Mouse (Mus musculus) MEL (cell line): ENCODE data around the gene Epb41. TPM values are rescaled to one million over a fixed set of nuclear protein-coding genes. Genes with fewer than 3 reads are reported as not detected.
A peak's percentile ranks its signal among the peaks of the same experiment; 100 is the strongest.

Experiments
- DNase-seq: peaks from one replicate; pipeline ENCODE4 v3.0.0; 2011; ENCODE audit warnings: low read depth, low spot score
- H3K27ac ChIP-seq: 2 replicates; pipeline ENCODE4 v1.5.1; 2012; ENCODE audit warnings: low read depth, mild to moderate bottlenecking, control low read depth, low read length, moderate library complexity; ENCODE audit not compliant: control insufficient read depth
- H3K27me3 ChIP-seq, 2 experiments: fragments of 150-350 bp in 1 of 2; sonication (generic) in 1 of 2; 2 replicates each; pipeline ENCODE4 v1.6.1; 2012; ENCODE audit warnings: low read length in 2 of 2, mild to moderate bottlenecking in 2 of 2, improper control_type of control experiment in 1 of 2, moderate library complexity in 1 of 2; ENCODE audit not compliant: insufficient read depth in 2 of 2, control insufficient read depth in 1 of 2
- H3K36me3 ChIP-seq, 2 experiments: 2 replicates each; pipeline ENCODE4 v1.6.1; 2012 to 2014; ENCODE audit warnings: low read length in 2 of 2, improper control_type of control experiment in 1 of 2, inconsistent platforms in 1 of 2, mild to moderate bottlenecking in 1 of 2; ENCODE audit not compliant: insufficient read depth in 2 of 2, control insufficient read depth in 1 of 2
- H3K4me1 ChIP-seq, 2 experiments: fragments of 150-350 bp in 1 of 2; sonication (generic) in 1 of 2; 2 replicates each; pipeline ENCODE4 v1.6.1; 2012; ENCODE audit warnings: low read length in 2 of 2, improper control_type of control experiment in 1 of 2, mild to moderate bottlenecking in 1 of 2; ENCODE audit not compliant: insufficient read depth in 2 of 2, control insufficient read depth in 1 of 2
- H3K4me3 ChIP-seq, 2 experiments: fragments of 150-350 bp in 1 of 2; sonication (generic) in 1 of 2; 2 replicates each; pipeline ENCODE4 v1.5.1; 2012; ENCODE audit warnings: low read depth in 2 of 2, low read length in 2 of 2, mild to moderate bottlenecking in 2 of 2, moderate library complexity in 2 of 2, control low read depth in 1 of 2, improper control_type of control experiment in 1 of 2; ENCODE audit not compliant: control insufficient read depth in 1 of 2, insufficient read depth in 1 of 2
- H3K79me2 ChIP-seq: 2 replicates; pipeline ENCODE4 v1.6.1; 2012; ENCODE audit warnings: mild to moderate bottlenecking, low read length, moderate library complexity; ENCODE audit not compliant: control insufficient read depth, poor library complexity, insufficient read depth
- H3K9ac ChIP-seq: 2 replicates; pipeline ENCODE4 v1.6.1; 2012; ENCODE audit warnings: low read depth, mild to moderate bottlenecking, control low read depth, low read length, moderate library complexity; ENCODE audit not compliant: control insufficient read depth, poor library complexity, severe bottlenecking
- H3K9me3 ChIP-seq: fragments of 150-350 bp; sonication (generic); replicated peaks from 2 replicates; pipeline ENCODE4 v1.6.1; 2012; ENCODE audit warnings: mild to moderate bottlenecking, low read length, improper control_type of control experiment, moderate library complexity; ENCODE audit not compliant: insufficient read depth
- CHD2 ChIP-seq: IDR thresholded peaks from 2 replicates; pipeline ENCODE4 v1.6.1; 2011; ENCODE audit warnings: low read length, improper control_type of control experiment
- ELF1 ChIP-seq: IDR thresholded peaks from 2 replicates; pipeline ENCODE4 v1.6.1; 2014; ENCODE audit warnings: low read depth, mild to moderate bottlenecking, inconsistent platforms, low read length, improper control_type of control experiment, moderate library complexity
- ETS1 ChIP-seq: IDR thresholded peaks from 2 replicates; pipeline ENCODE4 v1.6.1; 2012; ENCODE audit warnings: low read depth, mild to moderate bottlenecking, inconsistent platforms, low read length, improper control_type of control experiment, moderate library complexity
- GATA1 ChIP-seq: IDR thresholded peaks from 2 replicates; pipeline ENCODE4 v1.6.1; 2011; ENCODE audit warnings: low read depth, low read length, improper control_type of control experiment
- MAX ChIP-seq: IDR thresholded peaks from 2 replicates; pipeline ENCODE4 v1.6.1; 2011; ENCODE audit warnings: low read length, improper control_type of control experiment
- MYB ChIP-seq: IDR thresholded peaks from 2 replicates; pipeline ENCODE4 v1.6.1; 2011; ENCODE audit warnings: mild to moderate bottlenecking, low read depth, low read length, improper control_type of control experiment
- POLR2A ChIP-seq, 2 experiments: IDR thresholded peaks; 2 replicates each; pipeline ENCODE4 v1.6.1; 2011 to 2012; ENCODE audit warnings: low read length in 2 of 2, mild to moderate bottlenecking in 2 of 2, control low read depth in 1 of 2, improper control_type of control experiment in 1 of 2, low read depth in 1 of 2, moderate library complexity in 1 of 2; ENCODE audit not compliant: control insufficient read depth in 1 of 2, insufficient read depth in 1 of 2, poor library complexity in 1 of 2
- RCOR1 ChIP-seq: IDR thresholded peaks from 2 replicates; pipeline ENCODE4 v1.6.1; 2012; ENCODE audit warnings: low read depth, mild to moderate bottlenecking, inconsistent platforms, low read length, improper control_type of control experiment
- SIN3A ChIP-seq: IDR thresholded peaks from 2 replicates; pipeline ENCODE4 v1.6.1; 2012; ENCODE audit warnings: low read length, improper control_type of control experiment, inconsistent platforms
- SMC3 ChIP-seq: IDR thresholded peaks from 2 replicates; pipeline ENCODE4 v1.6.1; 2011; ENCODE audit warnings: low read depth, low read length, improper control_type of control experiment
- TAL1 ChIP-seq: IDR thresholded peaks from 2 replicates; pipeline ENCODE4 v1.6.1; 2012; ENCODE audit warnings: mild to moderate bottlenecking, inconsistent platforms, low read length, moderate library complexity, mixed read lengths
- TCF12 ChIP-seq: IDR thresholded peaks from 2 replicates; pipeline ENCODE4 v1.6.1; 2014; ENCODE audit warnings: low read depth, mild to moderate bottlenecking, inconsistent platforms, low read length, improper control_type of control experiment, moderate library complexity
- USF2 ChIP-seq, 2 experiments: IDR thresholded peaks; 2 replicates each; pipeline ENCODE4 v1.6.1; 2011 to 2012; ENCODE audit warnings: improper control_type of control experiment in 2 of 2, low read length in 2 of 2, borderline replicate concordance in 1 of 2, inconsistent platforms in 1 of 2, low read depth in 1 of 2, mild to moderate bottlenecking in 1 of 2; ENCODE audit not compliant: insufficient read depth in 1 of 2
- ZC3H11A ChIP-seq: IDR thresholded peaks from 2 replicates; pipeline ENCODE4 v1.6.1; 2012; ENCODE audit warnings: low read depth, mild to moderate bottlenecking, inconsistent platforms, low read length, improper control_type of control experiment
- ZMIZ1 ChIP-seq: IDR thresholded peaks from 2 replicates; pipeline ENCODE4 v1.6.1; 2012; ENCODE audit warnings: low read depth, mild to moderate bottlenecking, inconsistent platforms, low read length, improper control_type of control experiment, moderate library complexity
- polyA plus RNA-seq, 2 experiments: library from polyadenylated mRNA; stranded (reverse) in 1 of 2; unstranded in 1 of 2; fragments of >175 nt in 1 of 2; fragments of >200 nt in 1 of 2; gene quantifications; 2 replicates each; pipeline versions ENCODE4 v1.2.1 to v1.2.4; 2012; ENCODE audit warnings: low replicate concordance in 2 of 2, low read depth in 1 of 2; ENCODE audit not compliant: insufficient read length in 2 of 2, insufficient read depth in 1 of 2, missing spikeins in 1 of 2
- total RNA-seq: library from RNA; depleted of rRNA; stranded (reverse); fragments of 300-350 nt; gene quantifications from 2 replicates; pipeline ENCODE4 v1.2.3, GENCODE M21; 2012; rRNA removed

Gene Epb41
- total and polyA plus RNA-seq, 3 experiments: 36.5 to 115 (median 44.3) TPM

- TF ChIP-seq SMC3 (no peak), USF2 (IDR thresholded peaks at IDR 0.05; ENCODE audit: borderline replicate concordance in 1 of 2, insufficient read depth in 1 of 2, low read depth in 1 of 2, low read length in 2 of 2) (no peak), MYB (no peak), ETS1 (no peak), ZMIZ1 (no peak), TCF12 (no peak), ELF1 (no peak)
- Histone ChIP-seq H3K36me3 (peaks cover 0 to 37% of the 10 kb centered on the region in 2 experiments; a peak in 2 of 4 replicates), H3K4me1 (peaks cover 11 to 18% of the 10 kb centered on the region in 2 experiments; a peak in 3 of 4 replicates), H3K79me2 (peaks cover 64% of the 10 kb centered on the region), H3K27me3 (no peaks in the 10 kb centered on the region), H3K9ac (peak overlapping the region; percentile 100), H3K27ac (peak overlapping the region; percentile 85), H3K4me3 (peak overlapping the region; percentile 58 to 82), H3K9me3 (no peaks in the 10 kb centered on the region)
- DNase-seq: no peak
These were observed 200.6 kb downstream of the Epb41 start for GRCm38 (mm10) chr4:131874567-131874966.

GRCm38 (mm10) chr4:131874169-131874536 is 201.0 kb downstream of the Epb41 start:
- no peaks in the 10 kb centered on the region for H3K9me3 ChIP-seq
- no peaks in the 10 kb centered on the region for H3K27me3 ChIP-seq
- peak; percentile 75 for DNase-seq
- peak overlapping the region; percentile 100 for H3K9ac ChIP-seq
- H3K4me3 ChIP-seq: peak overlapping the region; percentile 58 to 82
- peaks cover 0 to 38% of the 10 kb centered on the region in 2 experiments; a peak in 2 of 4 replicates for H3K36me3 ChIP-seq
- H3K79me2 ChIP-seq: peaks cover 60% of the 10 kb centered on the region
- TF ChIP-seq ZC3H11A: no peak
- TF ChIP-seq TAL1: peak; percentile 22; the same call in 1 of the 2 replicates
- peak; percentile 55 for TF ChIP-seq MAX
- no peak for TF ChIP-seq CHD2
- TF ChIP-seq RCOR1: no peak
- TF ChIP-seq POLR2A (IDR thresholded peaks at IDR 0.05; ENCODE audit: control insufficient read depth in 1 of 2, insufficient read depth in 1 of 2, low read depth in 1 of 2, low read length in 2 of 2, poor library complexity in 1 of 2): peak in 1 of 2 experiments; percentile 60; a peak in 1 of 4 replicates
- peak; percentile 29; the same call in 1 of the 2 replicates for TF ChIP-seq GATA1
- peak; percentile 38 for TF ChIP-seq SIN3A
- peaks cover 11 to 20% of the 10 kb centered on the region in 2 experiments; a peak in 3 of 4 replicates for H3K4me1 ChIP-seq
- H3K27ac ChIP-seq: peak overlapping the region; percentile 85

Other genes with a start within 250 kb of the Epb41 start
- 3.1 and 3.4 TPM in 2 replicates for gene Ptpru, start 237.0 kb downstream of the Epb41 start, total RNA-seq
- gene Ptpru, start 237.0 kb downstream of the Epb41 start, polyA plus RNA-seq: 1 to 10 TPM in 1 of 2 experiments, not detected in 1; 6.8 TPM
- gene Mecr, start 231.9 kb downstream of the Epb41 start, total RNA-seq: 71.5 and 92.1 TPM in 2 replicates
- 100 to 1,000 TPM in 1 of 2 experiments, not detected in 1; 137 TPM for gene Mecr, start 231.9 kb downstream of the Epb41 start, polyA plus RNA-seq
- 53.7 and 60.2 TPM in 2 replicates for gene Srsf4, start 201.7 kb downstream of the Epb41 start, total RNA-seq
- 100 to 1,000 TPM in 1 of 2 experiments, not detected in 1; 163 TPM for gene Srsf4, start 201.7 kb downstream of the Epb41 start, polyA plus RNA-seq
- gene Tmem200b, start 153.6 kb downstream of the Epb41 start, total RNA-seq: not detected in 2 replicates
- not detected for gene Tmem200b, start 153.6 kb downstream of the Epb41 start, polyA plus RNA-seq
- 0.29 and 0.46 TPM in 2 replicates for gene Gm10300, start 624 bp downstream of the Epb41 start, total RNA-seq
- gene Gm10300, start 624 bp downstream of the Epb41 start, polyA plus RNA-seq: under 1 TPM in 1 of 2 experiments, not detected in 1; 0.18 TPM
- gene Oprd1, start 69.2 kb upstream of the Epb41 start, total RNA-seq: not detected in 2 replicates
- under 1 TPM in 1 of 2 experiments, not detected in 1; 0.01 TPM for gene Oprd1, start 69.2 kb upstream of the Epb41 start, polyA plus RNA-seq
- 78.2 and 80.4 TPM in 2 replicates for gene Ythdf2, start 137.0 kb upstream of the Epb41 start, total RNA-seq
- 100 to 1,000 TPM; 103 to 979 TPM for gene Ythdf2, start 137.0 kb upstream of the Epb41 start, polyA plus RNA-seq
- gene Gmeb1, start 186.3 kb upstream of the Epb41 start, total RNA-seq: 9.9 and 12.0 TPM in 2 replicates
- 10 to 100 TPM in 1 of 2 experiments, not detected in 1; 29.6 TPM for gene Gmeb1, start 186.3 kb upstream of the Epb41 start, polyA plus RNA-seq
- gene Taf12, start 199.1 kb upstream of the Epb41 start, total RNA-seq: 56.7 and 62.6 TPM in 2 replicates
- 10 to 100 TPM in 1 of 2 experiments, not detected in 1; 76.4 TPM for gene Taf12, start 199.1 kb upstream of the Epb41 start, polyA plus RNA-seq
- 0.52 and 0.85 TPM in 2 replicates for gene Rab42, start 228.1 kb upstream of the Epb41 start, total RNA-seq
- gene Rab42, start 228.1 kb upstream of the Epb41 start, polyA plus RNA-seq: under 1 TPM in 1 of 2 experiments, not detected in 1; 0.40 TPM